Mouse (Mus musculus): ENCODE data around the gene Mertk. TPM values are rescaled to one million over a fixed set of nuclear protein-coding genes. Genes with fewer than 3 reads are reported as not detected.

Mertk gene
- total and polyA plus RNA-seq, 3 experiments: 0.05 TPM; not detected in 2

- TF ChIP-seq NRF1 (IDR thresholded peaks at IDR 0.05; ENCODE audit: low read depth, low read length): no peak
- TF ChIP-seq UBTF (IDR thresholded peaks at IDR 0.05; ENCODE audit: low read depth, low read length): no peak
- no peak for TF ChIP-seq ETS1 (conservative IDR thresholded peaks at IDR 0.05; ENCODE audit: low read depth, low read length)
- no peak for TF ChIP-seq ZKSCAN1 (IDR thresholded peaks at IDR 0.05; ENCODE audit: borderline replicate concordance, low read depth, low read length)
- TF ChIP-seq GABPA (IDR thresholded peaks at IDR 0.05; ENCODE audit: insufficient replicate concordance, low read depth, low read length): no peak
- no peak for TF ChIP-seq USF1 (IDR thresholded peaks at IDR 0.05; ENCODE audit: low read depth, low read length)
- no peak for TF ChIP-seq ZNF384 (IDR thresholded peaks at IDR 0.05; ENCODE audit: low read depth, low read length)
- no peak for TF ChIP-seq SIN3A (IDR thresholded peaks at IDR 0.05; ENCODE audit: low read length)
- no peak for TF ChIP-seq JUN (IDR thresholded peaks at IDR 0.05; ENCODE audit: insufficient read depth, low read depth, low read length)
- TF ChIP-seq KAT2A (IDR thresholded peaks at IDR 0.05; ENCODE audit: insufficient replicate concordance, low read length): no peak
- TF ChIP-seq ZC3H11A (IDR thresholded peaks at IDR 0.05; ENCODE audit: low read depth, low read length): no peak
- TF ChIP-seq POLR2A (IDR thresholded peaks at IDR 0.05; ENCODE audit: low read depth, low read length): no peak
- TF ChIP-seq MYC (IDR thresholded peaks at IDR 0.05; ENCODE audit: low read depth, low read length): no peak
- no peak for TF ChIP-seq PAX5 (IDR thresholded peaks at IDR 0.05; ENCODE audit: low read length)
- no peak for TF ChIP-seq E2F4 (IDR thresholded peaks at IDR 0.05; ENCODE audit: insufficient replicate concordance, low read depth, low read length)
- no peak for TF ChIP-seq CTCF (conservative IDR thresholded peaks at IDR 0.05 in 1 of 2, IDR thresholded peaks at IDR 0.05 in 1 of 2; ENCODE audit: low read depth in 2 of 2, low read length in 2 of 2)
- dilution Hi-C loops (cut with MboI; ENCODE audit: extremely low pct_ligation_motif_present, extremely low pct_unique_long_range_greater_than_20kb, low sequenced_read_pairs) (no loop called here), in situ Hi-C loops (cut with MboI; ENCODE audit: low pct_ligation_motif_present, low pct_unique_long_range_greater_than_20kb, low sequenced_read_pairs) (no loop called here)
- H3K9ac ChIP-seq (ENCODE audit: insufficient read depth, low read depth): no peak overlapping the region
- H3K79me2 ChIP-seq (replicated peaks; ENCODE audit: control insufficient read depth, extremely low read depth, insufficient read depth, poor library complexity, severe bottlenecking): no peaks in the 10 kb centered on the region
- no peaks in the 10 kb centered on the region for H3K27me3 ChIP-seq (replicated peaks)
- no peaks in the 10 kb centered on the region for H3K9me3 ChIP-seq (replicated peaks; ENCODE audit: low read length)
- H3K36me3 ChIP-seq (replicated peaks in 1 of 2; ENCODE audit: control insufficient read depth in 1 of 2, insufficient read depth in 1 of 2, low read length in 1 of 2): no peaks in the 10 kb centered on the region
- no peak for DNase-seq (ENCODE audit: extremely low read depth)
- H3K4me1 ChIP-seq (ENCODE audit: control insufficient read depth in 1 of 2, insufficient read depth in 2 of 2): no peaks in the 10 kb centered on the region
- H3K4me2 ChIP-seq (ENCODE audit: insufficient read depth, low read depth, poor library complexity, severe bottlenecking): no peak overlapping the region
- H3K27ac ChIP-seq (ENCODE audit: insufficient read depth, low read depth): no peak overlapping the region
- H3K4me3 ChIP-seq (replicated peaks in 1 of 3; ENCODE audit: low read depth in 2 of 3, low read length in 2 of 3, poor library complexity in 1 of 3): no peak overlapping the region
These were observed 39.0 kb downstream of the Mertk start for GRCm38 (mm10) chr2:128737796-128738195.

GRCm38 (mm10) chr2:128738725-128739258 lies 40.0 kb downstream of the Mertk start:
- TF ChIP-seq CHD2 (IDR thresholded peaks at IDR 0.05; ENCODE audit: low read length) (no peak), RCOR1 (conservative IDR thresholded peaks at IDR 0.05; ENCODE audit: low read depth, low read length) (no peak), ZC3H11A (IDR thresholded peaks at IDR 0.05; ENCODE audit: low read depth, low read length) (no peak), UBTF (IDR thresholded peaks at IDR 0.05; ENCODE audit: low read depth, low read length) (no peak), CHD1 (IDR thresholded peaks at IDR 0.05; ENCODE audit: low read depth, low read length) (no peak), TBP (conservative IDR thresholded peaks at IDR 0.05; ENCODE audit: low read depth, low read length) (no peak), RAD21 (IDR thresholded peaks at IDR 0.05; ENCODE audit: low read depth, low read length) (no peak), NRF1 (IDR thresholded peaks at IDR 0.05; ENCODE audit: low read depth, low read length) (no peak), IRF4 (IDR thresholded peaks at IDR 0.05; ENCODE audit: low read depth, low read length) (no peak), EP300 (IDR thresholded peaks at IDR 0.05; ENCODE audit: low read length) (no peak), CTCF (conservative IDR thresholded peaks at IDR 0.05 in 1 of 2, IDR thresholded peaks at IDR 0.05 in 1 of 2; ENCODE audit: low read depth in 2 of 2, low read length in 2 of 2) (no peak), POLR2AphosphoS2 (IDR thresholded peaks at IDR 0.05; ENCODE audit: low read depth, low read length) (no peak), POLR2A (IDR thresholded peaks at IDR 0.05; ENCODE audit: low read depth, low read length) (no peak), USF2 (conservative IDR thresholded peaks at IDR 0.05; ENCODE audit: low read depth, low read length) (no peak), ZNF384 (IDR thresholded peaks at IDR 0.05; ENCODE audit: low read depth, low read length) (no peak), E2F4 (IDR thresholded peaks at IDR 0.05; ENCODE audit: insufficient replicate concordance, low read depth, low read length) (no peak), MAZ (IDR thresholded peaks at IDR 0.05; ENCODE audit: low read depth, low read length) (no peak)
- H3K36me3 ChIP-seq (replicated peaks in 1 of 2; ENCODE audit: control insufficient read depth in 1 of 2, insufficient read depth in 1 of 2, low read length in 1 of 2): no peaks in the 10 kb centered on the region
- dilution Hi-C loops (cut with MboI; ENCODE audit: extremely low pct_ligation_motif_present, extremely low pct_unique_long_range_greater_than_20kb, low sequenced_read_pairs): no loop called here

More at GRCm38 (mm10) chr2:128738725-128739258, 40.0 kb downstream of the Mertk start:
- Histone ChIP-seq H3K9me3 (replicated peaks; ENCODE audit: low read length) (no peaks in the 10 kb centered on the region), H3K4me2 (ENCODE audit: insufficient read depth, low read depth, poor library complexity, severe bottlenecking) (no peak overlapping the region), H3K4me3 (replicated peaks in 1 of 3; ENCODE audit: low read depth in 2 of 3, low read length in 2 of 3, poor library complexity in 1 of 3) (no peak overlapping the region), H3K9ac (ENCODE audit: insufficient read depth, low read depth) (no peak overlapping the region), H3K27me3 (replicated peaks) (no peaks in the 10 kb centered on the region), H3K27ac (ENCODE audit: insufficient read depth, low read depth) (no peak overlapping the region), H3K79me2 (replicated peaks; ENCODE audit: control insufficient read depth, extremely low read depth, insufficient read depth, poor library complexity, severe bottlenecking) (no peaks in the 10 kb centered on the region), H3K4me1 (ENCODE audit: control insufficient read depth in 1 of 2, insufficient read depth in 2 of 2) (no peaks in the 10 kb centered on the region)
- in situ Hi-C loops (cut with MboI; ENCODE audit: low pct_ligation_motif_present, low pct_unique_long_range_greater_than_20kb, low sequenced_read_pairs): no loop called here
- DNase-seq (ENCODE audit: extremely low read depth): no peak
